Mouse (Mus musculus) hindbrain, postnatal 0 days (tissue): ENCODE data around the gene Kif5a. TPM values are rescaled to one million over a fixed set of nuclear protein-coding genes. Genes with fewer than 3 reads are reported as not detected.

Experiments
- ATAC-seq: fragments of 200-750 bp; cut with Nextera tagmentation; 2 replicates; pipeline ENCODE4 v1.8.0; 2017; ENCODE audit warnings: mild to moderate bottlenecking, moderate TSS enrichment, moderate library complexity
- DNase-seq: peaks from one replicate; pipeline ENCODE4 v3.0.0-alpha.2; 2015; ENCODE audit warnings: low spot score
- H3K27ac ChIP-seq: fragments of 300-500 bp; sonication (generic); 2 replicates; pipeline ENCODE4 v1.5.1; 2014; ENCODE audit warnings: mild to moderate bottlenecking
- H3K27me3 ChIP-seq: fragments of 300-500 bp; sonication (generic); 2 replicates; pipeline ENCODE4 v1.6.1; 2014; ENCODE audit warnings: low read length, mixed read lengths; ENCODE audit not compliant: insufficient read depth
- H3K36me3 ChIP-seq: fragments of 300-500 bp; sonication (generic); 2 replicates; pipeline ENCODE4 v1.6.1; 2014; ENCODE audit warnings: low read length, mixed read lengths; ENCODE audit not compliant: insufficient read depth
- H3K4me1 ChIP-seq: fragments of 300-500 bp; sonication (generic); 2 replicates; pipeline ENCODE4 v1.6.1; 2014; ENCODE audit warnings: antibody characterized with exemption, low read length, mixed read lengths; ENCODE audit not compliant: insufficient read depth
- H3K4me2 ChIP-seq: fragments of 300-500 bp; sonication (generic); 2 replicates; pipeline ENCODE4 v1.6.1; 2014; ENCODE audit warnings: low read depth, mild to moderate bottlenecking, low read length, moderate library complexity, mixed read lengths
- H3K4me3 ChIP-seq: fragments of 300-500 bp; sonication (generic); 2 replicates; pipeline ENCODE4 v1.5.1; 2014; ENCODE audit warnings: low read length
- H3K9ac ChIP-seq: fragments of 300-500 bp; sonication (generic); replicated peaks from 2 replicates; pipeline ENCODE4 v1.6.1; 2014; ENCODE audit warnings: mild to moderate bottlenecking, low read length, moderate library complexity, mixed read lengths
- H3K9me3 ChIP-seq: fragments of 300-500 bp; sonication (generic); 2 replicates; pipeline ENCODE4 v1.6.1; 2016; ENCODE audit warnings: low read length, mixed read lengths
- CTCF ChIP-seq: IDR thresholded peaks from 2 replicates; pipeline ENCODE4 v1.5.1; 2016; ENCODE audit warnings: antibody characterized with exemption, control low read depth, low read depth
- WGBS: fragments of 180-500 bp; shearing (Covaris S2); extraction: QIAGEN DNeasy Blood & Tissue Kit; methylation state at CpG from one replicate; pipeline ENCODE4 v1.1.7; 2014; 5-methylcytosine and 5-hydroxymethylcytosine counted together
- polyA plus RNA-seq: library from polyadenylated mRNA; unstranded; fragments of >200 nt; fragmentation: Nextera tagmentation; extraction: Ambion mirVana; gene quantifications from 2 replicates; pipeline ENCODE4 v1.2.1, GENCODE M21; 2015
- total RNA-seq: library from RNA; depleted of rRNA; stranded (reverse); fragments of >200 nt; gene quantifications from 2 replicates; pipeline ENCODE4 v1.2.3, GENCODE M21; 2014

Gene Kif5a
- total and polyA plus RNA-seq, 2 experiments from 2014 or later, result 103 to 231 TPM

- Histone ChIP-seq H3K27ac (no peak overlapping the region), H3K27me3 (no peaks in the 10 kb centered on the region), H3K4me1 (peaks cover 9% of the 10 kb centered on the region; the same call in 1 of the 2 replicates), H3K9me3 (no peaks in the 10 kb centered on the region), H3K4me2 (peak overlapping the region; percentile 73), H3K9ac (no peak overlapping the region), H3K36me3 (0 out of 2 replicates have a peak, but pooled peaks cover 7% of the 10 kb centered on the region), H3K4me3 (no peak overlapping the region)
- DNase-seq (no peak), ATAC-seq (no peak)
- 72% methylated on average over 8 of the region's 8 CpGs for WGBS
- no peak for TF ChIP-seq CTCF
These were observed 4.7 kb downstream of the Kif5a start for GRCm38 (mm10) chr10:127258489-127258888.

GRCm38 (mm10) chr10:127257790-127258189, 5.4 kb downstream of the Kif5a start:
- WGBS, result 82% methylated on average over 6 of the region's 6 CpGs
- TF ChIP-seq CTCF, result no peak
- ATAC-seq, result no peak
- Histone ChIP-seq H3K9me3 (no peaks in the 10 kb centered on the region), H3K4me1 (peaks cover 9% of the 10 kb centered on the region; the same call in 1 of the 2 replicates), H3K9ac (no peak overlapping the region), H3K36me3 (0 out of 2 replicates have a peak, but pooled peaks cover 7% of the 10 kb centered on the region), H3K27ac (no peak overlapping the region), H3K4me3 (no peak overlapping the region), H3K4me2 (no peak overlapping the region), H3K27me3 (no peaks in the 10 kb centered on the region)
- no peak for DNase-seq

- Histone ChIP-seq H3K27ac (no peak overlapping the region), H3K4me2 (peak overlapping the region; percentile 33), H3K4me3 (no peak overlapping the region), H3K9ac (no peak overlapping the region), H3K36me3 (0 out of 2 replicates have a peak, but pooled peaks cover 7% of the 10 kb centered on the region), H3K4me1 (peaks cover 5% of the 10 kb centered on the region; the same call in 1 of the 2 replicates), H3K9me3 (no peaks in the 10 kb centered on the region), H3K27me3 (no peaks in the 10 kb centered on the region)
- 25% methylated on average over 14 of the region's 14 CpGs for WGBS
- peak; percentile 80 for DNase-seq
- peak; percentile 81 for ATAC-seq
- TF ChIP-seq CTCF, result peak; percentile 44
These were observed 7.4 kb downstream of the Kif5a start for GRCm38 (mm10) chr10:127255625-127256345.

- ATAC-seq (no peak), DNase-seq (no peak)
- TF ChIP-seq CTCF, result no peak
- Histone ChIP-seq H3K4me2 (no peak overlapping the region), H3K36me3 (peaks cover 20% of the 10 kb centered on the region), H3K27ac (no peak overlapping the region), H3K27me3 (no peaks in the 10 kb centered on the region), H3K4me1 (no peaks in the 10 kb centered on the region), H3K4me3 (no peak overlapping the region), H3K9ac (no peak overlapping the region), H3K9me3 (no peaks in the 10 kb centered on the region)
- WGBS, result 84% methylated on average over 5 of the region's 5 CpGs
These were observed 12.3 kb downstream of the Kif5a start for GRCm38 (mm10) chr10:127250810-127251209.

- Histone ChIP-seq H3K27ac (no peak overlapping the region), H3K4me1 (no peaks in the 10 kb centered on the region), H3K27me3 (no peaks in the 10 kb centered on the region), H3K9ac (no peak overlapping the region), H3K4me3 (no peak overlapping the region), H3K36me3 (peaks cover 67% of the 10 kb centered on the region), H3K9me3 (no peaks in the 10 kb centered on the region), H3K4me2 (no peak overlapping the region)
- no peak for DNase-seq
- TF ChIP-seq CTCF, result no peak
- 69% methylated on average over 18 of the region's 18 CpGs for WGBS
- no peak for ATAC-seq
These were observed 24.8 kb downstream of the Kif5a start for GRCm38 (mm10) chr10:127238241-127238824.

GRCm38 (mm10) chr10:127236541-127236940, 26.6 kb downstream of the Kif5a start:
- H3K27ac ChIP-seq, result no peak overlapping the region
- ATAC-seq, result 0 out of 2 replicates have a peak, but pooled peaks have one; percentile 34
- 30% methylated on average over 9 of the region's 9 CpGs for WGBS
- no peaks in the 10 kb centered on the region for H3K27me3 ChIP-seq
- H3K4me2 ChIP-seq, result no peak overlapping the region
- H3K4me3 ChIP-seq, result no peak overlapping the region
- no peak for TF ChIP-seq CTCF
- H3K36me3 ChIP-seq, result peaks cover 62% of the 10 kb centered on the region
- H3K9me3 ChIP-seq, result no peaks in the 10 kb centered on the region
- no peaks in the 10 kb centered on the region for H3K4me1 ChIP-seq
- DNase-seq, result no peak
- no peak overlapping the region for H3K9ac ChIP-seq

- Histone ChIP-seq H3K9me3 (no peaks in the 10 kb centered on the region), H3K4me3 (no peak overlapping the region), H3K4me2 (no peak overlapping the region), H3K9ac (no peak overlapping the region), H3K4me1 (no peaks in the 10 kb centered on the region), H3K27ac (no peak overlapping the region), H3K27me3 (no peaks in the 10 kb centered on the region), H3K36me3 (peaks cover 53% of the 10 kb centered on the region)
- ATAC-seq, result no peak
- no peak for DNase-seq
- peak; percentile 47 for TF ChIP-seq CTCF
- 88% methylated on average over 9 of the region's 9 CpGs for WGBS
These were observed 30.0 kb downstream of the Kif5a start for GRCm38 (mm10) chr10:127233141-127233540.
